In genomic region chr17:36947051-36947819, GRCm38 (mm10) we compare ENCODE assay signal across 1 mouse cellular context.
TF ChIP-seq lines count a peak whose summit lies in the region.

No protein-coding gene starts in this region.

TF ChIP-seq in MEL, 35 proteins besides CTCF, POLR2A, EP300 and RAD21:
- peak; percentile 55; the same call in 1 of the 2 replicates for TF ChIP-seq POLR2AphosphoS2 (IDR thresholded peaks at IDR 0.05; ENCODE audit: low read length)
- 0 out of 2 replicates have a peak, but pooled peaks have one; percentile 48 for TF ChIP-seq ZMIZ1 (IDR thresholded peaks at IDR 0.05; ENCODE audit: low read depth, low read length)
- no peak for TF ChIP-seq MXI1 (IDR thresholded peaks at IDR 0.05; ENCODE audit: low read depth, low read length)
